8 mouse cellular contexts compared by ENCODE assay signal in the genomic region with DNA sequence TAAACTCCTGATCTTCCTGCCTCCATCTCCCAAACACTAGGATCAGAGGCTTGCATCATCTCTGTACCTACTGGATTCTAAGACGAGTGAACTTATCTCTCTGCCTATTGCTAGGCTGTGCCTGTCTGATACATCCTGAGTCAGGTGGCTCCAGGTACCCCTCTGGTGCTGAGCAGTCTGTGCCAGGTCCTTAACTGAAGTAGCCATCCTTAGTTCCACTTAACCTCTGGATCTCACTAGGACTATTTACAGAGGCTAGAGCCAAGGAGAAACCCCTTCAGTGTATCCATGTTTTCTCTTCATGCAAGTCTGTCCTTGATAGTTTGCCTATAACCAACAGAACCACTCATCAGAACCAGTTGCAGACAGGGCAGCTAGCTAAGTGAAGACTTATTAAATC. TPM values are rescaled to one million over a fixed set of nuclear protein-coding genes. Genes with fewer than 3 reads are reported as not detected.
DNase-seq lines count a peak whose midpoint lies in the region; ATAC-seq lines count a peak whose summit lies in the region.

No protein-coding gene starts in this region.

- H3K27ac ChIP-seq in heart, embryonic 16.5 days (ENCODE audit: low read length) = peak overlapping the region; percentile 77
- H3K27ac ChIP-seq in embryonic facial prominence, embryonic 10.5 days (replicated peaks) = peak overlapping the region; percentile 55; the same call in 1 of the 2 replicates
- H3K27ac ChIP-seq in intestine, embryonic 16.5 days (ENCODE audit: low read length) = no peak overlapping the region
- no peak overlapping the region for H3K27ac ChIP-seq in midbrain, embryonic 13.5 days

- ATAC-seq in heart, embryonic 16.5 days (replicated peaks; ENCODE audit: extremely low read depth, insufficient read depth, low FRiP score) = no peak
- ATAC-seq in intestine, embryonic 16.5 days = no peak
- no peak for ATAC-seq in midbrain, embryonic 13.5 days
- ATAC-seq in inflammation-experienced regulatory T-cells, adult 6 months = no peak

- H3K9ac ChIP-seq in heart, embryonic 16.5 days (ENCODE audit: low read length) = peak overlapping the region; percentile 63
- 0 out of 2 replicates have a peak overlapping the region, but pooled peaks have one; percentile 30 for H3K9ac ChIP-seq in intestine, embryonic 16.5 days (ENCODE audit: low read depth, low read length)
- H3K9ac ChIP-seq in midbrain, embryonic 13.5 days (replicated peaks) = no peak overlapping the region

- no peaks in the 10 kb centered on the region for H3K36me3 ChIP-seq in heart, embryonic 16.5 days (ENCODE audit: control insufficient read depth, insufficient read depth)
- H3K36me3 ChIP-seq in embryonic facial prominence, embryonic 10.5 days (replicated peaks) = peaks cover 10% of the 10 kb centered on the region
- H3K36me3 ChIP-seq in intestine, embryonic 16.5 days (ENCODE audit: control insufficient read depth, insufficient read depth, low read length) = no peaks in the 10 kb centered on the region
- no peaks in the 10 kb centered on the region for H3K36me3 ChIP-seq in midbrain, embryonic 13.5 days

- DNase-seq in heart, postnatal 10 days = no peak
- DNase-seq in embryonic facial prominence, embryonic 10.5 days (ENCODE audit: low spot score) = no peak
- DNase-seq in left cerebral cortex, postnatal 4 days = no peak
- DNase-seq in urinary bladder, postnatal 36 days (ENCODE audit: low spot score in 2 of 2) = no peak

- H3K27me3 ChIP-seq in heart, embryonic 16.5 days (ENCODE audit: control insufficient read depth, insufficient read depth, low read length) = no peaks in the 10 kb centered on the region
- H3K27me3 ChIP-seq in embryonic facial prominence, embryonic 10.5 days (replicated peaks; ENCODE audit: low read depth, poor library complexity, severe bottlenecking) = no peaks in the 10 kb centered on the region
- H3K27me3 ChIP-seq in intestine, embryonic 16.5 days (replicated peaks; ENCODE audit: control insufficient read depth, insufficient read depth, low read length) = no peaks in the 10 kb centered on the region
- H3K27me3 ChIP-seq in midbrain, embryonic 13.5 days = peaks cover 8% of the 10 kb centered on the region

- 40% methylated on average over 1 of the region's 1 CpGs for WGBS in heart, embryonic 16.5 days
- 90% methylated on average over 1 of the region's 1 CpGs for WGBS in embryonic facial prominence, embryonic 10.5 days
- WGBS in intestine, embryonic 16.5 days = 64% methylated on average over 1 of the region's 1 CpGs
- WGBS in midbrain, embryonic 13.5 days = 78% methylated on average over 1 of the region's 1 CpGs

- H3K9me3 ChIP-seq in heart, embryonic 16.5 days (replicated peaks; ENCODE audit: control insufficient read depth, low read length) = no peaks in the 10 kb centered on the region
- no peaks in the 10 kb centered on the region for H3K9me3 ChIP-seq in embryonic facial prominence, embryonic 10.5 days
- H3K9me3 ChIP-seq in intestine, embryonic 16.5 days (ENCODE audit: control insufficient read depth, low read length) = no peaks in the 10 kb centered on the region
- no peaks in the 10 kb centered on the region for H3K9me3 ChIP-seq in midbrain, embryonic 13.5 days

- intact Hi-C loops in heart, postnatal 10 days (cut with DNase I) = no loop called here
- intact Hi-C loops in left cerebral cortex, postnatal 4 days (cut with DNase I) = no loop called here

- peak overlapping the region; percentile 46 for H3K4me3 ChIP-seq in heart, embryonic 16.5 days (ENCODE audit: low read length)
- H3K4me3 ChIP-seq in embryonic facial prominence, embryonic 10.5 days = peak overlapping the region; percentile 92
- H3K4me3 ChIP-seq in intestine, embryonic 16.5 days (ENCODE audit: low read length) = peak overlapping the region; percentile 32
- no peak overlapping the region for H3K4me3 ChIP-seq in midbrain, embryonic 13.5 days (replicated peaks)

- peak overlapping the region; percentile 82 for H3K4me2 ChIP-seq in heart, embryonic 16.5 days (ENCODE audit: low read depth, low read length)
- peak overlapping the region; percentile 46 for H3K4me2 ChIP-seq in intestine, embryonic 16.5 days (ENCODE audit: low read depth, low read length)
- H3K4me2 ChIP-seq in midbrain, embryonic 13.5 days (replicated peaks) = peak overlapping the region; percentile 34

- peaks cover 34% of the 10 kb centered on the region for H3K4me1 ChIP-seq in heart, embryonic 16.5 days (ENCODE audit: control insufficient read depth, insufficient read depth, low read length)
- H3K4me1 ChIP-seq in embryonic facial prominence, embryonic 10.5 days = peaks cover 49% of the 10 kb centered on the region
- peaks cover 30% of the 10 kb centered on the region for H3K4me1 ChIP-seq in intestine, embryonic 16.5 days (ENCODE audit: control insufficient read depth, insufficient read depth, low read length)
- H3K4me1 ChIP-seq in midbrain, embryonic 13.5 days (replicated peaks) = peaks cover 33% of the 10 kb centered on the region

RNA-seq across cellular contexts. Expression of gene Bnip3, which starts 2.9 kb away (rescaled TPM):
- polyA plus RNA-seq in heart, embryonic 16.5 days (2015; fragmentation: Nextera tagmentation; extraction: Ambion mirVana) = 258 and 260 TPM in 2 replicates
- 100 to 1,000 TPM in 1 of 2 experiments, 10 to 100 TPM in 1; 91.4 to 123 TPM for total RNA-seq in heart, postnatal 10 days (2021)
- 121 and 133 TPM in 2 replicates for polyA plus RNA-seq in embryonic facial prominence, embryonic 10.5 days (2016; fragmentation: Nextera tagmentation; extraction: Ambion mirVana)
- 192 and 195 TPM in 2 replicates for polyA plus RNA-seq in intestine, embryonic 16.5 days (2015; fragmentation: Nextera tagmentation; extraction: Ambion mirVana)
- polyA plus RNA-seq in midbrain, embryonic 13.5 days (2015; fragmentation: Nextera tagmentation; extraction: Ambion mirVana) = 71.9 and 72.1 TPM in 2 replicates
- total RNA-seq in left cerebral cortex, postnatal 4 days (2021) = 10 to 100 TPM; 57.0 to 58.0 TPM
- polyA plus RNA-seq in inflammation-experienced regulatory T-cells, adult 6 months (2017; shearing (Covaris generic)) = 10 to 100 TPM in 2 of 3 experiments, 1 to 10 TPM in 1; 3.2 to 17.6 (median 14.4) TPM

RNA-seq across cellular contexts. Expression of gene Jakmip3, which starts 34.1 kb away (rescaled TPM):
- not detected in 2 replicates for polyA plus RNA-seq in heart, embryonic 16.5 days (2015; fragmentation: Nextera tagmentation; extraction: Ambion mirVana)
- total RNA-seq in heart, postnatal 10 days (2021) = under 1 TPM in 1 of 2 experiments, not detected in 1; 0.19 TPM
- 0.48 and 0.51 TPM in 2 replicates for polyA plus RNA-seq in embryonic facial prominence, embryonic 10.5 days (2016; fragmentation: Nextera tagmentation; extraction: Ambion mirVana)
- polyA plus RNA-seq in intestine, embryonic 16.5 days (2015; fragmentation: Nextera tagmentation; extraction: Ambion mirVana) = 0.10 and 0.15 TPM in 2 replicates
- polyA plus RNA-seq in midbrain, embryonic 13.5 days (2015; fragmentation: Nextera tagmentation; extraction: Ambion mirVana) = 1.2 and 2.2 TPM in 2 replicates
- 10 to 100 TPM; 42.1 to 42.6 TPM for total RNA-seq in left cerebral cortex, postnatal 4 days (2021)
- polyA plus RNA-seq in inflammation-experienced regulatory T-cells, adult 6 months (2017; shearing (Covaris generic)) = under 1 TPM in 2 of 3 experiments, not detected in 1; 0.09 to 0.33 TPM

Comparison
In these comparisons a context has a peak if more than half of its experiments do, and no peak if none do; other contexts are left out.
1. H3K27ac ChIP-seq: peak in heart, embryonic 16.5 days (single experiment) and embryonic facial prominence, embryonic 10.5 days (single experiment); none in intestine, embryonic 16.5 days (single experiment) and midbrain, embryonic 13.5 days (single experiment).
2. Peak in every context shown above with its lines, with median percentiles within 50 percentile points of each other: H3K4me2 ChIP-seq.